Mouse (Mus musculus) ovary, postnatal 14 days (tissue): Measurements from ENCODE around the gene AI413582.

Experiments
- DNase-seq: peaks from one replicate; pipeline ENCODE4 v3.0.0; 2022; ENCODE audit warnings: low spot score

AI413582 gene

DNA sequence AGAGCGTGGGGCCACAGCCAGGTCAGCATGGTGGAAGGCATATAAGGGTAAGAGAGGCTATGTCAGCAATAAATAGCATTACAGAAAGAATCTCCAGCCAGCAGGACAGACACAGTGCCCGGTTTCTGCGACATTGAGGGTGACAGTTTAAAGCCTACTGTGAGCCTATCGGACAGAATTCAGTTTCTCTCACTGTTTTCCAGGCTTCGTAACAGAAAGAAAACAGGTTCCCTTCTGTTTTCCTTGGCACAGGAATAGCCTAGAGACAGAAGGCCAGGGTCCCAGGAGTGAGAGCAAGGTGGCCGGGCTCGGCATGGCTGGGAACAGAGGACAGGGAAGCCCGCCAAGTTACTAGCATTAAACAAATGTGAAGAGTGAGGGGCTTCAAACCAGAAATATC lies 14.3 kb upstream of the AI413582 start:
- DNase-seq: no peak

DNA sequence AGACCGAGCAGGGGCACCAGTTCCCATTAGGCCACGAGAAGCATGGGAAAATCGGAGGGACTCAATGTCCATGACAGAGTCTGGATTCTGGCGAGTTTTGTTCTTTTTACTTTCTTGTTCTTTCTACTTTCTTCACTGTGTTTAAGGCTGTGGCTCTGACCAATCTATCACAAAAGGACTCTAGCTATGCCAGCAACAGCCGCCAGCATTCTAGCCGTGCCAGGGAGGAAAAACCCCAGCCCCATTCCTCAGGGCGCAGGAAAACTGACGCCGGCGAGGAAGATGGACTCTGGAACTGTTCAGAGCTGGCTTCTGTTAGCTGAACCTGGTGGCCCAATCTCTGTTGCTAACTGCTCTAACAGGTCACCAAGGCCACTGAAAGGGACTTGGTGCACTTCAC lies 12.9 kb upstream of the AI413582 start:
- no peak for DNase-seq

DNA sequence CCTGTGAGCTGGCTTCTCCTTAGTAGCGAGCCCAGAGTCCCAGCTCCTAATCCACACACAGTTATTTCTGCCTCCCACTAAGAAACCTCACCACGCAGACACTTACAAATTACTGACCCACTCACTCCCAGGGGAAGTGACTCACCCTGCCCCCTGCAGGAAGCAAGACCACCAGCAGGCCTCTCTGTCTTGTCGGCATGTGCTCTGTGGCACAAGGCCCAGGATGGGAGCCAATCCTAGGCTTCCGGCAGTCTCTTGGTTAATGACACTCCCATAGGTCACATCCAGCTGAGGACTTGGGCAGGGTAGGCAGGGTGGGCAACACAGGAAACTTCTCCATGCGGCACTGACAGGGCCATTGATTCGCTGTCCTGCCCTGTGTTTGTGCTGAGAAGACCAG lies 11.9 kb upstream of the AI413582 start:
- no peak for DNase-seq

DNA sequence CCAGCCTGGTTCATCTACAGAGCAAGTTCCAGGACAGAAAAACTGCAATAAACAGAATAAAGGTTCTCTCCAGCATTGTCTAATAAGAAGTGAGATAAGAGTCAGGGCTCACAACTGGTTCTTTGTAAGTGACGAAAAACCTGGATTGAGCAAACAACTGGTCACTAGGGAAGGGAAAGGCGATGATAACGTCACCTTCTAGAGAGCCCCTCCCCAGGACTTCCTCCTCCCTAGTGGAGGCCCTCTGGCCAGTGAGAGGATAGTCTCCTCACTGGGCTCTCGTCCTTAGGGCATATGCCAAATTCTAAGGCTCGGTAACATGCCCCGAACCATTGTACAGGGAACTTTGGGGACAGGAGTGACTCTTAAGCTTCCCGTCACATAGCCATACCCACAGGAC lies 10.5 kb upstream of the AI413582 start:
- no peak for DNase-seq

DNA sequence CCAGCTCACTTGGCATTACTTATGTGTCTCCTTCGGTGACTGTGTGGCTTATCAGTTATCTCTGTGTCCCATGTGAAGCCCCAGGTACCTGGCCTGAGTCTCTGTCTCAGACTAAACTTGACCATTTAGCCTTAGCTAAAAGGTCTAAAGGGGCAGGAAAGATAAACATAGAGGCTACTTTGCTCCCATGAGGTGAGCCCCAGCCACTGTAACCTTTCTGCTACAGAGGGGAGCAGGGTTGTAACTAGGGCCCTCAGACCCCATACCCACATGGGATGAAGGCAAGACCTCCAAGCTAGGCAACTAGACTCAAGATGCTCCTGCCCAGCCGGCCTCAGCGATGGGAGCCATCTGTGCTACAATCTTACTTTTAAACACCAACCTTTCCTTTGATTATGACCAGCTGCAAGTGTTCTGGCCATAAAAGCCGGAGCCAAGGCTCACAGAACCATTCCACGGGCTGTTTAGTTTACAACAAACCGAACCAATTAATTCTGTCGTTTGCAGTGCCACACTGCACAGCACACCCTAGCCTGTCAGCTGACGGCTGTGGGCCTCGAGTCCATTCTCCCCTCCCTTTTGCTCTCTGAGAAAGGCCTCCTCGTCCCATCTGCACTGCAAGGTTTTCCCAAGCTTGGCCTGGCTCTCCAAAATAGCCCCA lies 9.7 kb upstream of the AI413582 start:
- DNase-seq: no peak

DNA sequence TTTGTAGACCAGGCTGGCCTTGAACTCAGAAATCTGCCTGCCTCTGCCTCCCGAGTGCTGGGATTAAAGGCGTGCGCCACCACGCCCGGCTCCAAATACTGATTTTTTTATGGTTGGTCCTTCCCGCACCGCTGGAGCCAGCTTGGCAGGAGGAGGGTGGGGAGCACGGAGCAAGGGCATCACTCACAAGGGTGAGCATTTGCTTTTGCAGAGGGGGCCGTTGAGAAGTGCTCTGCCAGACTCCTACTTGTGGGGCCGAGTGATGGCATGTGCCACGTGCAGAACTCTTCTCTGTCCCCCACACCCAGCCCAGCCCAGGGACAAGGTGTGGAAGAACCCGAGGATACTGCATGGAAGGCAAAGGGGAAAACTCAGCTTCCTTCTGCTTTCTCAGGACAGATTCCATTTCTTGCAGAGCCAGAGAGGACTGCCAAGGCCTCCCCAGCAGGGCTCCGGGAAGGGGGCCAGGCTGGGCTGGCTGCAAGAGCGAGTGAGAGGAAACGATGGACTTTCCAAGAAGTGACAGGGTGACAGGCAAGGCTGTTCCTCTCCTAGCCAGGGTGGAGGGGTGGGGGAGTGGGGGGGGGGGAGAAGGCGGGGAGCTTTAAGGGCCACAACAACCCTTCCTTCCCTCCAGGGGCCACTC lies 9.0 kb upstream of the AI413582 start:
- peak; percentile 65 for DNase-seq

DNA sequence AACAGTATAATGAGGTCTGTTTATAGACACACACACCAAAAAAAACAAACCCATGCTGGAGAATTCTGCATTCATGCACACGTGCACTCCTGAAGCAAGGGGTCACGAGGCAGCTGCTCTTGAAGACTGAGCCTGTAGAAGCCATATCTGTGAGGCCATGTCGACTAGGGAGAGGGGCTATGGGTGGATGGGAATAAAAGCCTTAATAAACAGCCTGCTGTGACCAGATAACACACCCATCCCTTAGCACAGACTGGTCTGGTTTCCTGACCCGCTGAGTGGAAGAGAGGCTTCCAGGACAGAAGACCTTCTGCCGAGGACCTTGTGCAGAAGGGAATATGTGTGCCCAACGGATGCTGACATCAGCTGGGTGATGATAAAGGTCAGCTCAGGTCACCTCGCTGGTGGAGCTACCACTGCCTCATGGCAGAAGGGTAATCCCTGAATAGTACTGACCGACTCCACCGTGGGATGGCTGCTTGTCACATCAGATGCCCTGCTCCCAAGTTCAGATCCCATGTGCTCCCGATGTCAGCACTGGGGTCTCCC lies 8.3 kb upstream of the AI413582 start:
- no peak for DNase-seq

DNA sequence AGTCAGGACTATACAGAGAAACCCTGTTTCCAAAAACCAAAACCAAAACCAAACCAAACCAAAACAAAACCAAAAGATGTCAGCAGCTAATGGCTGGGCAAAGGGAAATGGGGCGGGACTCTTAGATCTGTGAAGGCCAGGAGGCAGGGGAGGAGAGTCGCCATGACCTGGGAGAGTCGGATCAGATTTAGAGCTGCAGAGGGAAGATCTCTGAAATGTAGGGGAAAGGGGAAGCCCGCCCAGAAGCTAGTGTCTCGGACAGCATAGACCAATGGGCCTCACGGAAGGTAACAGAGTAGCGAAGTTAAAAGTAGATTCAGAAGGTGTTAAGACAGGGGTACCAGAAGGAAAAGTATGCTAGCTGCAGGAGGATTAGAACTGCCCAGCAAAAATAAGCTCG lies 5.8 kb upstream of the AI413582 start:
- no peak for DNase-seq

DNA sequence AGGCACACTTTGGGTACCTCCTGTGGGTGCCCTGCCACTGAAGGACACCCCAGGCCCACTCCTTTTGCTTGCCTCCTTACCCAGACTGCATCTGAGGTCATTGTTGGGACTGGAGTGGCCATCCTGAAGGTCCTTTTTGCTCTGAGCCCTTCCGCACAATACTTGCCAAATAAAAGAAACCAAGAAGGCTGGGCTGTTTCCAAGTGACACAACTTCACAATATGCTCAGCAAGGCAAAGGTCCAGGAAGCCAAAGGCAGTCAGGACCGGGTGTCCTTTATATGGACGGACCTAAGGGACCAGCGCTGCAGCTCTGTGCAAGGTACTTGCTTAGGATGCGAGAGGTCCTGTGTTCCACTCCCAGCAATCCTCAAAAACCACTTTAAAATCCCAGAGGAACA lies 2.7 kb upstream of the AI413582 start:
- no peak for DNase-seq

DNA sequence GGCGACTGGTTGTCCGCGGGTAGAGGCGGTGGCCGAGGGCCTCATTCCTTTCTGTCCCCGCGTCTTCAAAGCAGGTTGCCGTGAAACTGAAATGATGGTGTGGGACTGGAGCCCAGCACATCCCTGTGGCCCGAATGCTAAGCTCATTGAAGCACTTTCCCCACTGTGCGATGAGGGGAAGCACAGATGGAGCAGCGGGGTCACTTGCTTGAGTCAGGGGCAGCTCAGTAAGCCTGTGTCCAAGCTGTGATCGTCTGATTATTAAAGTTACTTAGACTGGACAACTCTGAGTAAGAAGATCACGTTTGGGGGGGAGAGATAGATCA lies 349 bp upstream of the AI413582 start:
- DNase-seq: no peak

DNA sequence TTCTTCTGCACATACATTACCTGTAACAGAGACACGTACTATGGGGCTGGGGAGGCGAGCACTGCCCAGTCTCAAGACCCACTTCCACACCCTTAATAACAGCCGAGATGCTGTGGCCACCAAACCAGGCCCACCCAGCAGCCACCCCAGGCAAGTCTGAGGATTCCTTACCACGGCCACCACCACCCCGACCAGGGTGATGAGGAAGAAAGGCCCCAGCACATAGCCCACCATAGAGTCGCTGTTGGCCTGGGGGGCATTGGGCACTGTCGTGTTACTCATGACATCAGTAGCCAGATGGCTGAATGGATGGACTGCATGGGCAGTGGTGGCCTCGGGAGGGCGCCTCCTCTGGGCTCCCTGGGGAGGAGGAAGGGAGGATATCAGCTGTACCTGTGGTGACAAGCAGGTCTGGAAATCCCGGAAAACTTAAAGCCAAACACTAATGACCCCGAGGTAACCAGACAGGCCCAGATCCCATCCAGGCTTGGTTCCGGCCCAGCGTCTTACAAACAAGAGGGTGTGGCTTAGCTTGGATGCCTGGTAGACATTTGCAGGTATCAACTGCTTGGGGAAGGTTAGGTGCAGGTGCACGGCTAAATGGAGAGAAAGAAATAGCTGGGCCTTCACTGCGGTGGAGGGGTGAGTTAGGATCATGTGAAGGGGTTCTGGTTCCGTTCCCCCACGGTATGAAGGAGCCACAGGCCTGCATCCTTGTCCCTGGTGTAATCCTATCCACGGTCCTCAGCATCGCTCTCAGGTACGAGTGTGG lies 979 bp downstream of the AI413582 start:
- DNase-seq: no peak

DNA sequence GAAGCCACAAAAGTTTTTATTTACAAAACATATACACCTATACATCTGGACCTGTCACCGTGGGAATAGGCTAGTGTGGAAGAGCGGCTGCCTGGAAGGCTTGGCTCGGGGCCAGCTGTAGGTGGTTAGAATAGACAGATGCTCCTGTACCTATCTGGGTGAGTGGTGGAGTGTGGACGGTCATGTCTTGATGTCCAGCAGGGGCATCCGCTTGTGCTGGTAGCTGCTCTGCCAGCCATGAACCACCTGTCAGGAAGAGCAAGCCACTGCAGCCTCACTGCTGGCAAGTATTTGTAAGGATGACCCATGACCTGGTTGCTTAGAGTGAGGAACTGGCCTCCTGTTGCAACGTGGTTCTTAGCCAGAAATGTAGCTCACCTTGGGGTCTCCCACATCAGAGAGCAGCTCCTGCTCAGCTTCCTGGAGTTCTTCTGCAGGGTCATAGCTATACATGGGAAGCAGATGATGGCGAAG lies 1.7 kb downstream of the AI413582 start:
- DNase-seq: no peak

DNA sequence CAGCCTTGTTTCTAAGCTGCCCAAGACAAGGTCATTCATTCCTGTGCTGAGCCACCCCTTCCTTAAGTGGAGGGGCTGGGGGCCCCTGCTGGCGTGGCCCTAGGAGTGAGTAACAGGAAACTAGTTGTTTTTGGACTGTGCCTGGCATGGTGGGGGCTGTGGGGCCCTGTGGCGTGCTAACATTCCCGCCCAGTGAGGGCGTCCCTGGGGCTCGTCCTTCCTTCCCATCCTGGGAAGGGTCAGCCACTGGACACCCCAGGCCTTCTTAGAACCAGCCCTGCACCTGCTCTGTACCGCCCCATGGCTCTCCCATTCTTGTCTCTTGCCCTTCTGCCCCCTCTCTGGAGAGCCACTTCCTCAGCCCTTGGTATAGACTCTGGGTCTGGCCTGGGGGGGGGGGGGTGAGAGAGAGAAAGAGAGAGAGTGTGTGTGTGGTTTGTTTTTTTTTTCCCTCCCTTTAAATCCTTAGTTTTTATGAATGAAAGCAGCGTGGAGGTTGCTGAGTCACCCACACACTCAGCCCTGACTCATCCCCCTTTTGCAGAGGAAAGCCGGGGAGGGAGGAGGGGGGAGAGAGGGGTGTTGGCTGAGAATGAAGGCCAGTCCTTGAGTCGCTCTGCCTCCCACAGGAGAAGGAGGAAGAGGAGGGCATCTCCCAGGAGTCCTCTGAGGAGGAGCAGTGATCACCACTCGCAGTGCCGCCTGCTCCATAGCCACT lies 3.6 kb downstream of the AI413582 start:
- DNase-seq: no peak

DNA sequence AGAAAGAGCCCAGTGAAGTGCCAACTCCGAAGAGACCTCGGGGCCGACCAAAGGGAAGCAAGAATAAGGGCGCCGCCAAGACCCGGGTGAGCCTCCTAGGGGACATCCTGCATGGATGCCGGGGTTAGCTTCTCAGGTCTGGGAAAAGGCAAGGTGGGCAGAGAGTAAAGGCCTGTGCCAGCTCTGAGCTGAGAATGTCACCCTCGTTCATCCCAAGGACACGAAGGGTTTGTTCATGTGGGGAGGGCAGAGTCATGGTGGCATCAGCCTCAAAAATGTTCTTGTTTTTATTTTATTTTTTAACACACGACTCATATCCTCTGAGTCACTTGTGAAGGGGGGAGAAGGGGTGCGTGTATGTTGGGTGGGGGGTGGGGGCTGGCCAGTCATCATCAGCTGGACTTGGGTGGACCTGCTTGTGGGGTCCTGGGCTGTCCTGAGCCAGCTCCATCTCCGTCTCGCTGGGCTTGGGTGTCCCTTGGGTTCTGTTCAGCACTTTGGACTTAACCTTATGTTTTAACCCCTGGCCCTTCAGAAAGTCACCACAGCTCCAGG lies 4.6 kb downstream of the AI413582 start:
- no peak for DNase-seq

DNA sequence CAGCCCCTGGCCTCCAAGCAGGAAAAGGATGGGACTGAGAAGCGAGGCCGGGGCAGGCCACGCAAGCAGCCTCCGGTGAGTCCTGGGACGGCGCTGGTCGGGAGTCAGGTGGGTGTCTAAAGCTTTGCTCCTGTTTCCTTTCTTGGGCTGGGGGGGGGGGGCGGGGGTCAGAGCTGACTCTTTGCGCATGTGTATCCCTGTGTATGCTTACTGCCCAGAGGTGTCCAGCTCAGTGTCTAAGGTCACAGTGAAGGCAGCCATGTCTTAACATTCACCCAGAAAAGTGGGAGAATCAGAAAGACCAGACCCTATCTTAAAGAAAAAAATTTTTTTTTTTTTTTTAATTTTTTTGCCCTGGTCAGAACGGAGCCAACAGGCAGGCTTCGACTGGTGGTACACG lies 6.0 kb downstream of the AI413582 start:
- DNase-seq: no peak

DNA sequence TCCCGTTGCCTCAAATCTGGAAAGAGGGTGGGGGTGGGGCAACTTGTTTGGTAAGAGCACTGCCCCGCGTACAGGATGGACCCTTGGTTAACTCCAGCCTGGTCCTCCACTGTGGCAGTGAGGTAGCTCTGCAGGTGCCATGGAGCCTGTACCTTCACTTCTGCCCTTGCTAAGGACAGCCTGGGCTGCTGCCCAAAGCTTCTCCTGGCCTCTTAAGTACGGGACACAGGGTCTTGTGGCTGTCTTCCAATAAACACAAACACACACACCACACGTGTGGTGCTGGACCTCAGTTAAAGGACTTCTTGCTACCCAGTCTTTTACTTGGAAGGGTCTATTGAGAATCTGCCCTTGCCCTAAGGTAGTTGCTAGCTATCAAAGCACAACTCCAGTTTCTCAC lies 6.7 kb downstream of the AI413582 start:
- no peak for DNase-seq

DNA sequence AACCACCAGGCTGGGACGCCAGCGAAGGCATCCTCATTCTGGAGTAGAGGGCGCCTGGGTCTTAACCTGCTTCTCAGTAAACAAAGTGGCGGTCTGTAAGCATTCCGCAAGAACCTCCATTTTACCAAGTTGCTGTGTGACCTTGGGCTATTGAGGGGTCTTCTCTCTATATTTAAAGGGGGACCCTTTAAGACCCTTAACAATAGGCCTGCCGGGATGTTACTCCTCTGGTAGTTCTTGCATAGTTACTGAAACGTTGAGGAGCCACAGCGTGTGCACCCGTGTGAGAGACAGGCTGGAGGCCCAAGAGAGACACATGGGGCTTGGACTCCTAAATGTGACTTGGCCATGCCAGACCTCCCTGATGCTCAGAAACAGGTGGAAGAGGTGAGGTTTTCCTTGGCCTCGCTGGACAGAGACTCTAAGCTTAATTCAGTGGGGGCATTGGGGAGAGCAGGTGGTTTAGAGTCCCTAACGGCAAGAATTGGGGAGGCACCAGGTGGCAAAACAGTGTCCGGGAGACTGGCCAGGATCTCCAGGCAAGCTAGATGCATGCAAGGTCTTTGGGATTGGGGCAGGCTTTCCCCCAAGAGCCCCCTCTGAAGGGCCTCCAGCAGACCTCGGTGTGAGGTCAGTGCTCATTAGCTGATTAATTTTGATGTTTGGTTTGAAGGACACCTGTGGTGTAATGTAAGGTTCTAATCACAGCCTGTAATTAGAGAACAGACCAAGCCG lies 7.5 kb downstream of the AI413582 start:
- DNase-seq: no peak

DNA sequence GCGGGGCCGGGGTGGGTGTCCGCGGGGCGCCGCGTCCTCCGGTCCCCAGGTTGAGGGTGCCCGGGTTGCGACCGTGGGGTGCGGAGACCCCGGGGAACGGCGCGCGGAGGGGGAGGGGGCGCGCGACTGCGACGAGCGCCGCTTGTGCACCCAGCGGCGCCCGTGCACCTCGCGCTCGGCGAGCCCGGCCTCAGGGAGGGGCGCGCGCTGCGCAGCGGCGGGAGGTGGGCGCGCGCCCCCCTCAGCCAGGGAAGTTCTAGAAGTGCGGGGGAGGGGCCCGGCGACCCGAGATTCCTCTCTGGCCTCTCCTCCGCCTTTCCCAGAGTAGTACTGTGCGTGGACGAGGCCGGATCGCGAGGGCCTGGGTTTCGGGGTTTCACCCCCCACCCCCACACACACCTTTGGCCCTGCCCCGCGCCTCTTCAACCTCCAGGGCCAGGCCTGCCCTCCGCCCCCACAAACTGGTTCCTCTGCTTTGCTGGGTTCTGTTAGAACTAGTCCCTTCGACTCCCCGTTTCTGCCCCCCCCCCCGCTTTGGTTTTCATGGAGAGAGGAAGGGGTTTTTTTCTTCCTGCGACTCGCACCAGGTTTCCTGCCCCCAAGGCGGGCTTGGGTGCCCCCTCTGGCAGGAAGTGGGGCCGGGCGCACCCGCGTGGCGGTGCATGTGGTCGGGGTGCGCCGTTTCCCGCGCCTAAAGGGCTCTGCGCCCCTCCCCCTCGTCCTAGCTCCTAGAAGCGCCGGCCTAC lies 8.2 kb downstream of the AI413582 start:
- DNase-seq: no peak

DNA sequence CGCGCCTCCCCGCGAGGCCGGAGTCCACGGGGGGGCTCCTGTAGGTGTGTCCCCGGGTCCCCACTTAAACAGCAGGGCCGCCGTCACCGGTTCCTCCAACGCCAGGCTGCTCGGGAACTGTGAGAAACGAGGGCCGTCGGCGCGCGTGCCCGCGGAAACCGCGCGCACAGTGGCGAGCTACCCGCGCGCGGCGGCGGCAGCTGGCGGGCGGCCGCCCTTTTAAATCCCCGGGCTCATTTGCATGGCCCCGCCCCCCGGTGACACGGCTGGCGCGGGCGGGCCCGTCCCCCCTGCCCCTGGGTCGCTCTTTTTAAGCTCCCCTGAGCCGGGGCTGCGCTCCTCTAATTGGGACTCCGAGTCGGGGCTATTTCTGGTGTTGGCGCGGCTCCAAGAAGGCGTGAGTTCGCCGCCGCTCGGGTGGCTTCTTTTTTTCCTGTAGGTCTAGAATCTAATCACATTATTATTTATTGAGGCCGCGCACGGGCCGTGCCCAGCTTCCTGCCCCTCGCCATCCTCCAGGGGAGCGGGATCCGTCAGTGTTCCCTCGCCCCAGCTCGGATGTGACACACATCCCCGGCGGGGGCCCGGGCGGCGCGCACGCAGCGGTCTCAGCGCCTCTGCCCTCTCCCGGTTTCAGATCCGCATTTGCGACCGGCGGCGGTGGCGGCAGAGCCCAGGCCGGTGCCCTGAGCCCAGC lies 9.1 kb downstream of the AI413582 start, which contains the start of gene Hmga1:
Hmga1 (plus strand) TSS at position 183 of the 697 bp plus-strand sequence.
- DNase-seq: peak; percentile 65
